ENCODE assay signal across 11 mouse cellular contexts in the genomic region with DNA sequence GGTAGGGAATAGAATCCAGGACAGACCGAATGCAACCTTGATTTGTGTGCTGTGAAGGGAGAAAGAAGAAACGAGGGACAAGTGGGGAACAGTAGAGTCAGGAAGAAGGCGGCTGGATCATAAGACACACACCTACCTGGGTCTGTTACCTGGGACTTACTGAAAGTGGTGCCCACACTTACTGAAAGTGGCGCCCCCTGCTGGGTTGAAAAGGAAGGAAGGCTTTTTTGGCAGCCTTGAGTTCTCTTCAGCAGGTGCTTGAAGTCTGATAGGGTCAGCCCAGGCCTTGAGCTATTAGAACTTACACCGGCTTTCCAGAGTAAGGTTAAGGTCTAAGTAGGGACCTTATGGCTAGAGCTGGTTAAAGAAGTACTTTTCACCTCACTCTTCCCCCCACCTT. TPM values are rescaled to one million over a fixed set of nuclear protein-coding genes. Genes with fewer than 3 reads are reported as not detected.
DNase-seq lines count a peak whose midpoint lies in the region; TF ChIP-seq lines count a peak whose summit lies in the region.
"Had no signal": no experiment of that assay in that cellular context is flagged by ENCODE, and none has a peak within 500 bp of the region (broad histone marks: within the 10 kb centered on the region; RNA-seq: fewer than 3 reads in every experiment).

No protein-coding gene starts in this region.

- DNase-seq in kidney, adult 2 months: peak; percentile 52
- DNase-seq in kidney, postnatal 10 days: no peak
- peak; percentile 30 for DNase-seq in embryonic facial prominence, embryonic 10.5 days (ENCODE audit: low spot score)
- peak in 1 of 2 experiments; percentile 72 for DNase-seq in spleen, adult 2 months (ENCODE audit: low read depth in 1 of 2, low spot score in 2 of 2)
- DNase-seq in layer of hippocampus, postnatal 36 days: no peak
- no peak for DNase-seq in right cerebral cortex, postnatal 36 days (ENCODE audit: low spot score in 2 of 2)
- DNase-seq in embryo, embryonic 10.5 days (ENCODE audit: low spot score): no peak
- DNase-seq: layer of hippocampus, adult 9-11 months had no signal

- H3K4me3 ChIP-seq in kidney, adult 2 months (ENCODE audit: insufficient read depth, low read depth, low read length): no peak overlapping the region
- H3K4me3 ChIP-seq in ES-Bruce4 (ENCODE audit: low read depth, low read length): no peak overlapping the region
- H3K4me3 ChIP-seq in embryonic facial prominence, embryonic 10.5 days: no peak overlapping the region
- H3K4me3 ChIP-seq in spleen, adult 2 months (ENCODE audit: extremely low read depth, insufficient read depth, insufficient read length): no peak overlapping the region
- H3K4me3 ChIP-seq: embryonic facial prominence, embryonic 13.5 days; heart, embryonic 13.5 days had no signal

- peak; percentile 51 for TF ChIP-seq CTCF in kidney, adult 2 months (conservative IDR thresholded peaks at IDR 0.05; ENCODE audit: insufficient read depth, insufficient read length, low read depth, low read length)
- TF ChIP-seq CTCF in ES-Bruce4 (IDR thresholded peaks at IDR 0.05; ENCODE audit: low read depth, low read length): peak; percentile 38
- TF ChIP-seq CTCF in spleen, adult 2 months (IDR thresholded peaks at IDR 0.05; ENCODE audit: extremely low read depth, insufficient read depth, insufficient read length, insufficient replicate concordance): peak; percentile 59; the same call in 1 of the 2 replicates

- no peaks in the 10 kb centered on the region for H3K27me3 ChIP-seq in kidney, adult 2 months (replicated peaks; ENCODE audit: control insufficient read depth, insufficient read depth, low read length)
- H3K27me3 ChIP-seq in ES-Bruce4 (ENCODE audit: control insufficient read depth, insufficient read depth, low read length, poor library complexity, severe bottlenecking): no peaks in the 10 kb centered on the region
- H3K27me3 ChIP-seq in embryonic facial prominence, embryonic 10.5 days (replicated peaks; ENCODE audit: low read depth, poor library complexity, severe bottlenecking): no peaks in the 10 kb centered on the region
- H3K27me3 ChIP-seq in spleen, adult 2 months (ENCODE audit: control insufficient read depth, insufficient read depth, low read length): no peaks in the 10 kb centered on the region
- H3K27me3 ChIP-seq: embryonic facial prominence, embryonic 13.5 days had no signal

- no peak overlapping the region for H3K27ac ChIP-seq in kidney, adult 2 months (ENCODE audit: insufficient read depth, low read depth, low read length)
- no peak overlapping the region for H3K27ac ChIP-seq in ES-Bruce4 (ENCODE audit: insufficient read depth, low read length)
- H3K27ac ChIP-seq in embryonic facial prominence, embryonic 10.5 days (replicated peaks): no peak overlapping the region
- H3K27ac ChIP-seq in spleen, adult 2 months (ENCODE audit: insufficient read depth, low read length): no peak overlapping the region
- H3K27ac ChIP-seq: embryonic facial prominence, embryonic 13.5 days; heart, embryonic 13.5 days had no signal

- H3K4me1 ChIP-seq in kidney, adult 2 months (ENCODE audit: control insufficient read depth, insufficient read depth, low read length): peaks cover 5% of the 10 kb centered on the region; the same call in 1 of the 2 replicates
- no peaks in the 10 kb centered on the region for H3K4me1 ChIP-seq in ES-Bruce4 (ENCODE audit: control insufficient read depth, insufficient read depth, low read length)
- H3K4me1 ChIP-seq in embryonic facial prominence, embryonic 10.5 days: peaks cover 10% of the 10 kb centered on the region
- peaks cover 9% of the 10 kb centered on the region; the same call in 1 of the 2 replicates for H3K4me1 ChIP-seq in spleen, adult 2 months (ENCODE audit: control insufficient read depth, insufficient read depth, insufficient read length)

- no peaks in the 10 kb centered on the region for H3K36me3 ChIP-seq in kidney, adult 2 months (ENCODE audit: control insufficient read depth, insufficient read depth, low read length)
- H3K36me3 ChIP-seq in ES-Bruce4 (ENCODE audit: control insufficient read depth, insufficient read depth, low read length, poor library complexity, severe bottlenecking): no peaks in the 10 kb centered on the region
- no peaks in the 10 kb centered on the region for H3K36me3 ChIP-seq in embryonic facial prominence, embryonic 10.5 days (replicated peaks)
- H3K36me3 ChIP-seq in spleen, adult 2 months (ENCODE audit: control insufficient read depth, insufficient read depth, low read length): no peaks in the 10 kb centered on the region
- H3K36me3 ChIP-seq: embryonic facial prominence, embryonic 13.5 days; heart, embryonic 13.5 days had no signal

- no peaks in the 10 kb centered on the region for H3K9me3 ChIP-seq in ES-Bruce4 (replicated peaks; ENCODE audit: control insufficient read depth, insufficient read depth, low read length, poor library complexity, severe bottlenecking)
- no peaks in the 10 kb centered on the region for H3K9me3 ChIP-seq in embryonic facial prominence, embryonic 10.5 days
- H3K9me3 ChIP-seq: embryonic facial prominence, embryonic 13.5 days; heart, embryonic 13.5 days had no signal

- no peak for TF ChIP-seq POLR2A in kidney, adult 2 months (IDR thresholded peaks at IDR 0.05; ENCODE audit: low read depth, low read length)
- TF ChIP-seq POLR2A in ES-Bruce4 (IDR thresholded peaks at IDR 0.05; ENCODE audit: insufficient read depth, low read length): no peak
- TF ChIP-seq POLR2A in spleen, adult 2 months (IDR thresholded peaks at IDR 0.05; ENCODE audit: low read depth, low read length): no peak

- no peak for TF ChIP-seq EP300 in ES-Bruce4 (IDR thresholded peaks at IDR 0.05; ENCODE audit: insufficient read depth, low read depth, low read length)

- no peak overlapping the region for H3K9ac ChIP-seq in ES-Bruce4 (ENCODE audit: low read depth, poor library complexity, severe bottlenecking)
- H3K9ac ChIP-seq: embryonic facial prominence, embryonic 13.5 days; heart, embryonic 13.5 days had no signal

- 82% methylated on average over 5 of the region's 5 CpGs for WGBS in kidney, adult 2 months
- 75% methylated on average over 5 of the region's 5 CpGs for WGBS in embryonic facial prominence, embryonic 10.5 days
- WGBS in spleen, adult 2 months: 82% methylated on average over 5 of the region's 5 CpGs

RNA-seq across cellular contexts. Expression of gene Enpp6, which starts 40.5 kb away (rescaled TPM):
- 185 and 205 TPM in 2 replicates for polyA plus RNA-seq in kidney, adult 2 months (2012; rRNA removed)
- not detected in 2 replicates for polyA plus RNA-seq in ES-Bruce4 (2011; ENCODE audit: insufficient read depth, insufficient read length, low read depth, missing spikeins)
- polyA plus RNA-seq in embryonic facial prominence, embryonic 10.5 days (2016; fragmentation: Nextera tagmentation; extraction: Ambion mirVana): 0.10 TPM in 1 of 2 replicates, not detected in the other
- polyA plus RNA-seq in spleen, adult 2 months (2012; rRNA removed): 1.8 and 5.4 TPM in 2 replicates
- 1 to 10 TPM; 6.7 to 9.9 TPM for total RNA-seq in layer of hippocampus, postnatal 36 days (2021)

Comparison
In these comparisons a context has a peak if more than half of its experiments do, and no peak if none do; other contexts are left out.
1. DNase-seq: peak in kidney, adult 2 months (single experiment) and embryonic facial prominence, embryonic 10.5 days (single experiment); none in kidney, postnatal 10 days (single experiment), layer of hippocampus, postnatal 36 days (0 of 2), right cerebral cortex, postnatal 36 days (0 of 2) and embryo, embryonic 10.5 days (single experiment).
2. RNA of gene Enpp6, which starts 40.5 kb away (polyA plus RNA-seq): 185 to 205 TPM in kidney, adult 2 months; 1.8 to 5.4 TPM in spleen, adult 2 months, 0.10 TPM in embryonic facial prominence, embryonic 10.5 days and not detected in ES-Bruce4; every median in the first group is over 10 times any median in the second.
3. Peak in every context shown above with its lines, with median percentiles within 50 percentile points of each other: CTCF ChIP-seq.